ENCODE assay signal across 8 mouse cellular contexts in genomic region chrX:155262915-155263252, GRCm38 (mm10). TPM values are rescaled to one million over a fixed set of nuclear protein-coding genes. Genes with fewer than 3 reads are reported as not detected.
DNase-seq lines count a peak whose midpoint lies in the region; ATAC-seq and TF ChIP-seq lines count a peak whose summit lies in the region.

No protein-coding gene starts in this region.

- H3K27ac ChIP-seq in heart, embryonic 11.5 days (ENCODE audit: low read depth, low read length), result no peak overlapping the region
- no peak overlapping the region for H3K27ac ChIP-seq in forebrain, embryonic 13.5 days
- H3K27ac ChIP-seq in liver, postnatal 0 days (ENCODE audit: low read depth), result 0 out of 2 replicates have a peak overlapping the region, but pooled peaks have one; percentile 52

- no peak for TF ChIP-seq EP300 in liver, postnatal 0 days (IDR thresholded peaks at IDR 0.05; ENCODE audit: low read depth)

- H3K27me3 ChIP-seq in heart, embryonic 11.5 days (ENCODE audit: control insufficient read depth, insufficient read depth, low read length), result no peaks in the 10 kb centered on the region
- H3K27me3 ChIP-seq in E14TG2a.4 (ENCODE audit: insufficient read depth, low read length), result no peaks in the 10 kb centered on the region
- H3K27me3 ChIP-seq in forebrain, embryonic 13.5 days, result no peaks in the 10 kb centered on the region
- H3K27me3 ChIP-seq in liver, postnatal 0 days (ENCODE audit: insufficient read depth, low read length), result no peaks in the 10 kb centered on the region

- H3K4me1 ChIP-seq in heart, embryonic 11.5 days (ENCODE audit: control insufficient read depth, insufficient read depth, low read length), result no peaks in the 10 kb centered on the region
- H3K4me1 ChIP-seq in E14TG2a.4 (replicated peaks; ENCODE audit: low read depth, low read length), result peaks cover 37% of the 10 kb centered on the region
- H3K4me1 ChIP-seq in forebrain, embryonic 13.5 days, result no peaks in the 10 kb centered on the region
- no peaks in the 10 kb centered on the region for H3K4me1 ChIP-seq in liver, postnatal 0 days (ENCODE audit: insufficient read depth)

- no peaks in the 10 kb centered on the region for H3K9me3 ChIP-seq in heart, embryonic 11.5 days (replicated peaks; ENCODE audit: control insufficient read depth, low read length)
- H3K9me3 ChIP-seq in E14TG2a.4 (ENCODE audit: low read length), result no peaks in the 10 kb centered on the region
- H3K9me3 ChIP-seq in forebrain, embryonic 13.5 days (replicated peaks), result no peaks in the 10 kb centered on the region
- no peaks in the 10 kb centered on the region for H3K9me3 ChIP-seq in liver, postnatal 0 days (ENCODE audit: low read length)

- DNase-seq in heart, postnatal 25 days (ENCODE audit: low spot score), result no peak
- no peak for DNase-seq in liver, postnatal 0 days
- no peak for DNase-seq in right cerebral cortex, postnatal 4 days
- no peak for DNase-seq in retina, postnatal 1 day
- DNase-seq in frontal cortex, adult 2 months (ENCODE audit: extremely low spot score in 1 of 2, low spot score in 1 of 2), result no peak

- H3K4me3 ChIP-seq in heart, embryonic 11.5 days (ENCODE audit: low read depth, low read length), result peak overlapping the region; percentile 61
- peak overlapping the region; percentile 83 for H3K4me3 ChIP-seq in E14TG2a.4 (replicated peaks; ENCODE audit: low read length)
- H3K4me3 ChIP-seq in forebrain, embryonic 13.5 days, result peak overlapping the region; percentile 47
- H3K4me3 ChIP-seq in liver, postnatal 0 days (ENCODE audit: low read depth, low read length), result peak overlapping the region; percentile 59

- no peaks in the 10 kb centered on the region for H3K36me3 ChIP-seq in heart, embryonic 11.5 days (ENCODE audit: control insufficient read depth, insufficient read depth, low read length)
- H3K36me3 ChIP-seq in E14TG2a.4 (ENCODE audit: insufficient read depth, low read length), result peaks cover 16% of the 10 kb centered on the region
- no peaks in the 10 kb centered on the region for H3K36me3 ChIP-seq in forebrain, embryonic 13.5 days (ENCODE audit: poor library complexity, severe bottlenecking)
- no peaks in the 10 kb centered on the region for H3K36me3 ChIP-seq in liver, postnatal 0 days (replicated peaks; ENCODE audit: insufficient read depth, low read length)

- no peak for ATAC-seq in heart, embryonic 11.5 days (replicated peaks; ENCODE audit: insufficient number of reproducible peaks, low FRiP score, low TSS enrichment)
- no peak for ATAC-seq in forebrain, embryonic 13.5 days
- ATAC-seq in liver, postnatal 0 days, result no peak

- 32% methylated on average over 1 of the region's 1 CpGs for WGBS in heart, embryonic 11.5 days (ENCODE audit: insufficient replicate concordance)
- 41% methylated on average over 1 of the region's 1 CpGs for WGBS in forebrain, embryonic 13.5 days
- WGBS in liver, postnatal 0 days (ENCODE audit: insufficient replicate concordance), result 37% methylated on average over 1 of the region's 1 CpGs

- intact Hi-C loops in heart, postnatal 25 days (cut with DNase I), result loop anchor here (2.0 to 5.0 kb wide), 2 partner anchors 46 to 118 kb away; partner anchors contain the start of gene Sat1

- H3K9ac ChIP-seq in heart, embryonic 11.5 days (ENCODE audit: low read depth, low read length), result peak overlapping the region; percentile 72; the same call in 1 of the 2 replicates
- H3K9ac ChIP-seq in forebrain, embryonic 13.5 days, result no peak overlapping the region
- H3K9ac ChIP-seq in liver, postnatal 0 days (replicated peaks), result peak overlapping the region; percentile 70

- peak overlapping the region; percentile 60 for H3K4me2 ChIP-seq in heart, embryonic 11.5 days
- H3K4me2 ChIP-seq in forebrain, embryonic 13.5 days, result peak overlapping the region; percentile 59
- peak overlapping the region; percentile 72 for H3K4me2 ChIP-seq in liver, postnatal 0 days (ENCODE audit: low read depth, low read length)

- no peak for TF ChIP-seq CTCF in E14TG2a.4 (conservative IDR thresholded peaks at IDR 0.05; ENCODE audit: low read length)
- TF ChIP-seq CTCF in liver, postnatal 0 days (IDR thresholded peaks at IDR 0.05; ENCODE audit: low read depth), result no peak

RNA-seq across cellular contexts. Expression of gene Acot9, which starts 0.6 kb away (rescaled TPM):
- polyA plus RNA-seq in heart, embryonic 11.5 days (2014; fragmentation: Nextera tagmentation; extraction: Ambion mirVana), result 33.1 and 42.0 TPM in 2 replicates
- 10 to 100 TPM; 25.1 to 32.3 TPM for total RNA-seq in heart, postnatal 25 days (2021)
- polyA plus RNA-seq in forebrain, embryonic 13.5 days (2015; fragmentation: Nextera tagmentation; extraction: Ambion mirVana), result 21.2 and 22.1 TPM in 2 replicates
- 8.5 and 9.1 TPM in 2 replicates for polyA plus RNA-seq in liver, postnatal 0 days (2015; fragmentation: Nextera tagmentation; extraction: Ambion mirVana)
- polyA plus RNA-seq in frontal cortex, adult 2 months (2012; rRNA removed), result 12.6 and 15.7 TPM in 2 replicates

RNA-seq across cellular contexts. Expression of gene Sat1, which starts 46.6 kb away (rescaled TPM):
- 79.2 and 80.5 TPM in 2 replicates for polyA plus RNA-seq in heart, embryonic 11.5 days (2014; fragmentation: Nextera tagmentation; extraction: Ambion mirVana)
- 10 to 100 TPM; 34.8 to 35.5 TPM for total RNA-seq in heart, postnatal 25 days (2021)
- polyA plus RNA-seq in forebrain, embryonic 13.5 days (2015; fragmentation: Nextera tagmentation; extraction: Ambion mirVana), result 57.8 and 64.3 TPM in 2 replicates
- 179 and 186 TPM in 2 replicates for polyA plus RNA-seq in liver, postnatal 0 days (2015; fragmentation: Nextera tagmentation; extraction: Ambion mirVana)
- 99.6 and 107 TPM in 2 replicates for polyA plus RNA-seq in frontal cortex, adult 2 months (2012; rRNA removed)
